Mouse (Mus musculus): ENCODE data around the gene Bcl2l15.
A peak's percentile ranks its signal among the peaks of the same experiment; 100 is the strongest.
"Not testable (repeated sequence)": the region's sequence is repeated elsewhere in the genome, so short reads cannot be mapped to it uniquely, and the experiment has no call there.

The Bcl2l15 gene

DNA sequence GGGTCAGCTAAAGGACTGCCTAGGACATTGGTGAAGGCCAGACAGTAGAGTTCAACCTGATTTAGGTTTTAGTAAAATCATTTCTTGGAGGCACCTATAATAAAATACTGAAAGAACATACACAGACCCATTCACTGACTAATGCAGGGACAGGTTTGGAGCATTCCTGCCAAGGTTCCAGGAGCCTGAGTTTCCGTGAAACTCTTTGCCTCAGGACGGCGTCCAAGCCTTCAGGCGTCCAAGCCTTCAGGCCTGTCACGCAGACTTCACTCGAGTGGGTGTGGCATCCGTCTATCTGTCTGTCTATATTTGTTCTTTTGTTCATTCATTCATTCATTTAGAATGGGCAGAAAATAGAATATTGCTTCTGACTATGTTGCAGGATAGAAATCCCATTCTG is 1.3 kb upstream of the Bcl2l15 start:
- no peak for DNase-seq (ENCODE audit: low spot score)

GRCm38 (mm10) chr3:103834001-103834400 is 1.6 kb downstream of the Bcl2l15 start:
- DNase-seq (ENCODE audit: low spot score), result no peak

DNA sequence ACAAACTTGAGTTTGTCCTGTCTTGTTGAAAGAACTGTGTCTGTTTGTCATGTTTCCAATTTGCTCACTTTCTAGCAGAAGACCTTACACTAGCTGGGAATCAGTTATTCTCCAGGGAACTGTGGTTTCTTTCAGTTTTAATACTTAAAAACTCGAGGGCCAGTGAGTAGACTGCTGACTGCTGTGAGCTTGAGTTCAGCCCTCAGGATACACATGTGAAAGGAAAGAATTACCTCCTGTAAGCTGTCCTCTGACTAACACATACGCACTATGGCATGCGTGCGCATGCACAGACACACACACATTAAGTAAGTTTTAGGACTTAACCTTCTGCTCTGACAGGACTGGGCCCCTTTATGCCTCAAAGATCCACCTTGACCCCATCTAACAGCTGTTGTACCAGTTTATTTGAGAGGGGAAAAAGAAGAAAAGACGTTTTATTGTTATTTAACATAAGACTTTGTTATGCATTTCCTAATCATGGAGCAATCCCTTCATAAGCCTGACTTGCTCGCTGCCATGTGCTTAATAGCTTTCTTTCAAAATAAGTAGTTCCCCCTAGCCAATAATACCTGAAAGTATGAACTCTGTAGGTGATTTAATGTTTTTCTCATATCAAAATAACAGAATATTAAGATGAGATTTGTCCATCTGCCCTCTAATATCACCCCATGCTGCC is 3.0 kb downstream of the Bcl2l15 start:
- no peak for DNase-seq (ENCODE audit: low spot score)

- DNase-seq (ENCODE audit: low spot score), result no peak
These were observed 3.5 kb downstream of the Bcl2l15 start for GRCm38 (mm10) chr3:103835951-103836310.

GRCm38 (mm10) chr3:103836453-103836852 is 4.1 kb downstream of the Bcl2l15 start:
- no peak for DNase-seq (ENCODE audit: low spot score)

DNA sequence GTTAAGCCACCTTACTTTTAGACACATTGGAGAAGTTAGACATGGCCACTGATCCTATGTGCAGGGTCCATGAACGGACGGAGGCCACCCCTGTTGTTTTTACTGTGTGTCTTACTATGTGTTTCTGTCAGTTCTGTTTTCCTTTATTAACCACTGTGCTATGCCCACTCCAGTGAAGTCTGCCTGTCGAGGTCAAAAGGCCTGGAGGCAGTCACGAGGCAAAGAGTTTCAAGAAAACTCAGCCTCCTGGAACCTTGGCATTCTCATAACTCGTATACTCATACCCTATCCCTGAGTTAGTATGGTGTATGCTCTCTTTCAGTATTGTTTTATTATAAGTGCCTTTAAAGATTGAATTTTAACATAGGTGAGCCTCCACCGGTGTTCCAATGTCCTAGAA is 7.3 kb downstream of the Bcl2l15 start:
- no peak for DNase-seq (ENCODE audit: low spot score)

- not testable (repeated sequence) for DNase-seq (ENCODE audit: low spot score)
These were observed 7.8 kb downstream of the Bcl2l15 start for GRCm38 (mm10) chr3:103840195-103840594.

DNA sequence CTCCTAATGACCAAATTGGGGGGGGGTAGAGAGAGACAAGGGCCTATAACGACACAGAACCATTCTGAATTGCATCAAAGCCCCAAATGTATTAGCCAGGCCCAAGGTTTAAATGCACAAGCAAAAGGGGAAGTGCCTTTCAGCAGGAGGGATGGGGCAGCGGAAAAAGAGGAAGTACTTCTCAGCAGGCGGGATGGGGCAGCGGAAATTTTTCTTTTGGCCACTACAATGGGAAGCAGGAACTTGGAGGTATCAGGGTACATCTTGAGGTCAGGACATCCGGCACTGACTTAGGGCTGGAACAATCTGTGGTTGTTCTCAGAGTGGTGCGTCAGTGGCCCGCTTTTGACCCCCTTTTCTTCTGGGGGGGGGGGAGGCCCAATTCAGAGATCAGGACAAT is 8.5 kb downstream of the Bcl2l15 start:
- DNase-seq (ENCODE audit: low spot score), result not testable (repeated sequence)

DNA sequence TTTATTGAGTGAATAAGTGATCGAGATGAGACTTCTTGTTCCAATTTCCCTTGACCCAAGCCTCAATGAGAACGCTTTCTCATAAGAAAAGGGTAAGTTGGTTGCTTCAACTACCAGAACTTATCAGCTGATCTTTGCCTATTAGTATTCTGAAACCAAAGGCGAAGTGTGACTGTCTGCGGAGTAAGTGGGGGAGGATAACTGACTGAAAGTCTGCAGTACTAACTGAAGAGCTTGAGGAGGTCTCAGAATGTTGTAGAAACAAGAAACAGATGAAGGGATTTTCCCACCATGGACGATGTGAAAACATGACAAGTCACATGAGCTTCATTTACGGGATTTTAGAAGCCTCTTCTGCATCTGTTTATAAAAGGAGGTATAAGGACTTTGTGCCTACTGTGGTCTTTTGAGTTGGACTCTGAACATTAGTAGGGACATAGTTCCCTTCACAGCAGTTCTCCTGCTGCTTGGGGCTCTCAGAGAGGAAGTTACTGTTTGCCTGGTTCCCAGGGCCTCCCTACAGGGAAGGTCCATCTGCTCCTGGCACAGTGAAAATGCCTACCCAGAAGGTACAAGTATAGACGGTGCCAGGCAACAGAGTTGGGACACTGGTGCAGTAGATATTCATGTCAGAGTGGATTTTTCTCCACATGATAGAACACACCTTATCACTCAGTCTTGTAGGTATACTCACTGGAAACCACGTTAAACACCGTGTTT is 18.4 kb downstream of the Bcl2l15 start:
- DNase-seq (ENCODE audit: low spot score), result no peak

- no peak for DNase-seq (ENCODE audit: low spot score)
These were observed 19.1 kb downstream of the Bcl2l15 start for GRCm38 (mm10) chr3:103851481-103851880.

DNA sequence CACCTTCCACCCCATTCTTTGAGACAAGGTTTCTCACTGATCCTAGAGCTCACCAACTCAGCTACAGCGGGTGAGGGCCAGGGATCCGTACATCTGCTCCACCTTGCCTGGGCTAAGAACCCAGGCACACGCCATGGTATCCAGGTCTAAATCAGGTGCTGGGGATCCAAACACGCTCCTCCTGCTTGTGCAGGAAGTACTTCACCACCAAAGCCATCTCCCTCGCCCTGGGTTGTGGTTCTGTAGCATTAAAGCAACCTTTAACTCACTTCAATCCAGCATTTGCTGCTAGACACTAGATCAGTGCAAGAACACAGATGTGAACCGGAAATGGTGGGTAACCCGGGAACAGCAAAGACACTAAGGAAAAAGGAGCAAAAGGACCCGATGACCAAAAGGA is 19.5 kb downstream of the Bcl2l15 start:
- DNase-seq (ENCODE audit: low spot score), result no peak

GRCm38 (mm10) chr3:103852565-103853299 is 20.3 kb downstream of the Bcl2l15 start:
- no peak for DNase-seq (ENCODE audit: low spot score)

- no peak for DNase-seq (ENCODE audit: low spot score)
These were observed 21.4 kb downstream of the Bcl2l15 start for GRCm38 (mm10) chr3:103853804-103854203.

GRCm38 (mm10) chr3:103857036-103857805 is 24.8 kb downstream of the Bcl2l15 start:
- DNase-seq (ENCODE audit: low spot score), result no peak

GRCm38 (mm10) chr3:103857977-103858563 is 25.7 kb downstream of the Bcl2l15 start:
- DNase-seq (ENCODE audit: low spot score), result no peak

GRCm38 (mm10) chr3:103858881-103859801 is 26.7 kb downstream of the Bcl2l15 start, which contains the start of gene Ptpn22:
Gene Ptpn22, plus strand, starts transcription at chr3:103859795.
- DNase-seq (ENCODE audit: low spot score), result no peak

- DNase-seq (ENCODE audit: low spot score), result peak; percentile 7
These were observed 27.5 kb downstream of the Bcl2l15 start for GRCm38 (mm10) chr3:103859851-103860391.

- no peak for DNase-seq (ENCODE audit: low spot score)
These were observed 30.4 kb downstream of the Bcl2l15 start for GRCm38 (mm10) chr3:103862721-103863220.

- DNase-seq (ENCODE audit: low spot score), result no peak
These were observed 31.8 kb downstream of the Bcl2l15 start for GRCm38 (mm10) chr3:103864200-103864599.

DNA sequence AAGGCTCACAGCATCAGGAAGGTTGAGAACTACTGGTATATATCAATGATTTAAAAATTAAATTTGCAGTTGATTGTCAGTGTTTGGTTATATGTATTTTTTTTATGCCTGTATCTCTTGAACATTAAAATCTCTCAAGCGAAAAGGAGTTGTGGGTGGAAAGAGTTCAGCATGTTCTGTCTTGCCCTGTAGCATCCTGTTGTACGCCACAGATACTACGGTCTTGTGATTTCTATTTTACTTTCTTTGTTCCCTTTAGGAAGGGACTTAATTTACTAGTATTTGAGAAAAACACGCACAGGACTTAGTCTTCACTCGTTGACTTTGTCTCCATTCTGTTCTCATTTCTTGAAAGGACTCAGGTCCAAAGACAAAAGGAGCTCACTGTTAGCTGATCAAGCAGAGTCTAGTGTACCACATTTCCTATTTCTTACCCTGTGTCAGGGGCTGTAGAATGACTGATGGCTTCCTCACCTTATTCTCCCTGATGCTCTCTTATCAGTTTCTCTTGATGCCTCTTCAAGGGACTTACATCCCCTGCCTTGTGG is 35.1 kb downstream of the Bcl2l15 start:
- no peak for DNase-seq (ENCODE audit: low spot score)

Measured in ovary, adult 18-20 months (tissue).